Mouse (Mus musculus): ENCODE data around the gene Rbm38.

GRCm38 (mm10) chr2:173035653-173036052 lies 15.4 kb downstream of the Rbm38 start:
- TF ChIP-seq CTCF (IDR thresholded peaks at IDR 0.05; ENCODE audit: extremely low read depth, insufficient read length, insufficient replicate concordance, low read depth, low read length) (no peak), POLR2A (IDR thresholded peaks at IDR 0.05; ENCODE audit: low read depth, low read length) (no peak)
